Mouse (Mus musculus) CH12.LX (cell line): Measurements from ENCODE around the gene Setmar. TPM values are rescaled to one million over a fixed set of nuclear protein-coding genes. Genes with fewer than 3 reads are reported as not detected.

Source experiments
- DNase-seq: peaks from one replicate; pipeline ENCODE4 v3.0.0-alpha.2; 2013; ENCODE audit errors: extremely low read depth
- H3K27ac ChIP-seq: 2 replicates; pipeline ENCODE4 v1.5.1; 2012; ENCODE audit warnings: low read depth, mild to moderate bottlenecking, control low read depth, moderate library complexity; ENCODE audit not compliant: insufficient read depth
- H3K27me3 ChIP-seq: replicated peaks from 2 replicates; pipeline ENCODE3; 2012; ENCODE audit warnings: inconsistent platforms
- H3K36me3 ChIP-seq, 2 experiments: replicated peaks in 1 of 2; 2 replicates each; pipeline versions ENCODE3 to v1.6.1; 2012; ENCODE audit warnings: inconsistent platforms in 1 of 2, low read length in 1 of 2, mild to moderate bottlenecking in 1 of 2, mixed read lengths in 1 of 2, moderate library complexity in 1 of 2; ENCODE audit not compliant: control insufficient read depth in 1 of 2, insufficient read depth in 1 of 2
- H3K4me1 ChIP-seq, 2 experiments: 2 replicates each; pipeline ENCODE4 v1.6.1; 2012; ENCODE audit warnings: inconsistent platforms in 1 of 2, moderate library complexity in 1 of 2; ENCODE audit not compliant: insufficient read depth in 2 of 2, control insufficient read depth in 1 of 2
- H3K4me2 ChIP-seq: 2 replicates; pipeline ENCODE4 v1.6.1; 2012; ENCODE audit warnings: low read depth, mild to moderate bottlenecking, control low read depth; ENCODE audit not compliant: poor library complexity, insufficient read depth, severe bottlenecking
- H3K4me3 ChIP-seq, 3 experiments: fragments of 150-350 bp in 1 of 3; sonication (generic) in 1 of 3; replicated peaks in 1 of 3; 2 replicates each; pipeline versions ENCODE3 to v1.5.1; 2011 to 2012; ENCODE audit warnings: low read depth in 2 of 3, low read length in 2 of 3, mild to moderate bottlenecking in 2 of 3, moderate library complexity in 2 of 3, control low read depth in 1 of 3, improper control_type of control experiment in 1 of 3, inconsistent platforms in 1 of 3, mixed read lengths in 1 of 3; ENCODE audit not compliant: poor library complexity in 1 of 3
- H3K79me2 ChIP-seq: replicated peaks from 2 replicates; pipeline ENCODE4 v1.6.1; 2012; ENCODE audit warnings: mild to moderate bottlenecking, moderate library complexity; ENCODE audit not compliant: control insufficient read depth, poor library complexity, insufficient read depth, severe bottlenecking; ENCODE audit errors: extremely low read depth
- H3K9ac ChIP-seq: 2 replicates; pipeline ENCODE4 v1.6.1; 2012; ENCODE audit warnings: low read depth, mild to moderate bottlenecking, control low read depth, moderate library complexity; ENCODE audit not compliant: insufficient read depth
- H3K9me3 ChIP-seq: replicated peaks from 2 replicates; pipeline ENCODE3; 2012; ENCODE audit warnings: low read length, inconsistent platforms, mixed read lengths
- CHD1 ChIP-seq: IDR thresholded peaks from 2 replicates; pipeline ENCODE4 v1.6.1; 2012; ENCODE audit warnings: low read depth, low read length, improper control_type of control experiment, inconsistent platforms
- CHD2 ChIP-seq: IDR thresholded peaks from 2 replicates; pipeline ENCODE4 v1.6.1; 2011; ENCODE audit warnings: low read length, improper control_type of control experiment
- CTCF ChIP-seq, 2 experiments: IDR thresholded peaks in 1 of 2; conservative IDR thresholded peaks in 1 of 2; 2 replicates each; pipeline ENCODE4 v1.5.1; 2011 to 2012; ENCODE audit warnings: low read depth in 2 of 2, low read length in 2 of 2, improper control_type of control experiment in 1 of 2, inconsistent platforms in 1 of 2, mild to moderate bottlenecking in 1 of 2, moderate library complexity in 1 of 2
- ELF1 ChIP-seq: IDR thresholded peaks from 2 replicates; pipeline ENCODE4 v1.6.1; 2014; ENCODE audit warnings: low read depth, mild to moderate bottlenecking, inconsistent platforms, low read length, improper control_type of control experiment
- EP300 ChIP-seq: IDR thresholded peaks from 2 replicates; pipeline ENCODE4 v1.6.1; 2011; ENCODE audit warnings: low read length, improper control_type of control experiment
- ETS1 ChIP-seq: conservative IDR thresholded peaks from 2 replicates; pipeline ENCODE4 v1.6.1; 2012; ENCODE audit warnings: low read depth, mild to moderate bottlenecking, inconsistent platforms, low read length, improper control_type of control experiment, moderate library complexity
- GABPA ChIP-seq: IDR thresholded peaks from 2 replicates; pipeline ENCODE4 v1.6.1; 2012; ENCODE audit warnings: low read depth, low read length, improper control_type of control experiment, inconsistent platforms; ENCODE audit not compliant: insufficient replicate concordance
- IRF4 ChIP-seq: IDR thresholded peaks from 2 replicates; pipeline ENCODE4 v1.6.1; 2014; ENCODE audit warnings: low read depth, mild to moderate bottlenecking, inconsistent platforms, low read length, improper control_type of control experiment
- JUN ChIP-seq: IDR thresholded peaks from 2 replicates; pipeline ENCODE4 v1.6.1; 2011; ENCODE audit warnings: low read depth, mild to moderate bottlenecking, low read length, improper control_type of control experiment, moderate library complexity; ENCODE audit not compliant: insufficient read depth
- MAZ ChIP-seq: IDR thresholded peaks from 2 replicates; pipeline ENCODE4 v1.6.1; 2012; ENCODE audit warnings: low read depth, mild to moderate bottlenecking, inconsistent platforms, low read length, improper control_type of control experiment, moderate library complexity
- MEF2A ChIP-seq: IDR thresholded peaks from 2 replicates; pipeline ENCODE4 v1.6.1; 2014; ENCODE audit warnings: low read depth, mild to moderate bottlenecking, inconsistent platforms, low read length, improper control_type of control experiment, borderline replicate concordance
- MXI1 ChIP-seq: IDR thresholded peaks from 2 replicates; pipeline ENCODE4 v1.6.1; 2011; ENCODE audit warnings: mild to moderate bottlenecking, low read depth, low read length, improper control_type of control experiment
- MYC ChIP-seq: IDR thresholded peaks from 2 replicates; pipeline ENCODE4 v1.6.1; 2011; ENCODE audit warnings: low read depth, mild to moderate bottlenecking, improper control_type of control experiment, low read length
- NRF1 ChIP-seq: IDR thresholded peaks from 2 replicates; pipeline ENCODE4 v1.6.1; 2014; ENCODE audit warnings: low read depth, mild to moderate bottlenecking, inconsistent platforms, low read length, improper control_type of control experiment, moderate library complexity
- PAX5 ChIP-seq: IDR thresholded peaks from 2 replicates; pipeline ENCODE4 v1.6.1; 2012; ENCODE audit warnings: low read length, inconsistent platforms, mixed read lengths
- POLR2AphosphoS2 ChIP-seq: IDR thresholded peaks from 2 replicates; pipeline ENCODE4 v1.6.1; 2011; ENCODE audit warnings: low read depth, low read length, improper control_type of control experiment
- RAD21 ChIP-seq: IDR thresholded peaks from 2 replicates; pipeline ENCODE4 v1.6.1; 2011; ENCODE audit warnings: low read depth, mild to moderate bottlenecking, low read length, improper control_type of control experiment, moderate library complexity
- RCOR1 ChIP-seq: conservative IDR thresholded peaks from 2 replicates; pipeline ENCODE4 v1.6.1; 2012; ENCODE audit warnings: low read depth, mild to moderate bottlenecking, inconsistent platforms, low read length, improper control_type of control experiment
- SIN3A ChIP-seq: IDR thresholded peaks from 2 replicates; pipeline ENCODE4 v1.6.1; 2012; ENCODE audit warnings: low read length, improper control_type of control experiment, inconsistent platforms
- TBP ChIP-seq: conservative IDR thresholded peaks from 2 replicates; pipeline ENCODE4 v1.6.1; 2011; ENCODE audit warnings: low read depth, low read length, improper control_type of control experiment
- UBTF ChIP-seq: IDR thresholded peaks from 2 replicates; pipeline ENCODE4 v1.6.1; 2012; ENCODE audit warnings: low read depth, mild to moderate bottlenecking, inconsistent platforms, low read length, improper control_type of control experiment, moderate library complexity
- USF1 ChIP-seq: IDR thresholded peaks from 2 replicates; pipeline ENCODE4 v1.6.1; 2014; ENCODE audit warnings: low read depth, mild to moderate bottlenecking, inconsistent platforms, low read length, improper control_type of control experiment
- ZKSCAN1 ChIP-seq: IDR thresholded peaks from 2 replicates; pipeline ENCODE4 v1.6.1; 2012; ENCODE audit warnings: low read depth, inconsistent platforms, low read length, improper control_type of control experiment, borderline replicate concordance
- ZMIZ1 ChIP-seq: IDR thresholded peaks from 2 replicates; pipeline ENCODE4 v1.6.1; 2012; ENCODE audit warnings: low read depth, mild to moderate bottlenecking, inconsistent platforms, low read length, improper control_type of control experiment
- dilution Hi-C: fragments of 300-500 bp; cut with MboI; formaldehyde crosslinking; loops from 2 replicates; pipeline ENCODE4 v1.14.3; 2020; ENCODE audit warnings: low sequenced_read_pairs; ENCODE audit not compliant: extremely low pct_unique_long_range_greater_than_20kb, extremely low pct_ligation_motif_present
- in situ Hi-C: fragments of 300-500 bp; cut with MboI; formaldehyde crosslinking; loops from 3 replicates; pipeline ENCODE4 v1.14.3; 2019; ENCODE audit warnings: low sequenced_read_pairs, low pct_ligation_motif_present, low pct_unique_long_range_greater_than_20kb, mixed read lengths
- polyA plus RNA-seq: library from polyadenylated mRNA; unstranded; fragments of >175 nt; gene quantifications from 2 replicates; pipeline ENCODE4 v1.2.1, GENCODE M21; 2012; ENCODE audit warnings: low read depth; ENCODE audit not compliant: insufficient read length
- total RNA-seq, 2 experiments: library from RNA; depleted of rRNA; stranded (reverse); fragments of 300-350 nt in 1 of 2; fragments of >200 nt in 1 of 2; gene quantifications; 2 replicates each; pipeline ENCODE4 v1.2.3; 2012 to 2014

The Setmar gene
- total and polyA plus RNA-seq, 3 experiments = 1.2 to 3.5 (median 2.1) TPM

GRCm38 (mm10) chr6:108117881-108118280 is 53.0 kb downstream of the Setmar start:
- in situ Hi-C loops = no loop called here
- TF ChIP-seq ELF1 (no peak), TBP (no peak), POLR2AphosphoS2 (no peak), EP300 (no peak), JUN (no peak), CHD2 (no peak), NRF1 (no peak), MYC (no peak), ZKSCAN1 (no peak), MXI1 (no peak), UBTF (no peak), MAZ (no peak), SIN3A (no peak), CHD1 (no peak), CTCF (conservative IDR thresholded peaks at IDR 0.05 in 1 of 2, IDR thresholded peaks at IDR 0.05 in 1 of 2; ENCODE audit: low read depth in 2 of 2, low read length in 2 of 2) (no peak), RCOR1 (no peak), USF1 (no peak), PAX5 (no peak), MEF2A (no peak)
- TF ChIP-seq, all 38 proteins: peak for 0
- dilution Hi-C loops = no loop called here

DNA sequence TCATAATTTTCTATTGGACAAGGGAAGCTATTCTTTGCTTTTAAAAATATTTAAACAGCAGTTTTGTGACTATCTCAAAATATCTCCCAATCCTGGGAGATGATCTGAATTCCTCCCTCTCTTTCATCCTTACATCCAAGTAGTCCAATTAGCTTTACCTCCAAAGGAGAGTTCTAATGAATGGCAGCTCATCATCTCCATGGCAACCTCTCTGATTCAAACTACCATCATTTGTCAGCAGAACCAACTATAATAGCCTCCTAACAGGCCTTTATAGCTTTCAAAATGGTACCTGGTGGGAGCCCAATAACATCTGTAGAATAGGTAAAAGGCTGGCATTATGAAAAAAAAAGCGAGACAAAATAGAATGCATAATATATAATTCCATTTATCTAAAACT is 60.6 kb downstream of the Setmar start:
- Histone ChIP-seq H3K79me2 (no peaks in the 10 kb centered on the region), H3K4me3 (no peak overlapping the region), H3K27me3 (no peaks in the 10 kb centered on the region), H3K36me3 (peaks cover 0 to 7% of the 10 kb centered on the region in 2 experiments), H3K4me2 (no peak overlapping the region), H3K9me3 (peaks cover 2% of the 10 kb centered on the region), H3K9ac (no peak overlapping the region), H3K4me1 (peaks cover 0 to 11% of the 10 kb centered on the region in 2 experiments; a peak in 1 of 4 replicates), H3K27ac (no peak overlapping the region)
- no peak for DNase-seq
- in situ Hi-C loops = no loop called here
- TF ChIP-seq ZMIZ1 (no peak), POLR2AphosphoS2 (no peak), ZKSCAN1 (no peak), UBTF (no peak), ETS1 (no peak), MYC (no peak), RAD21 (no peak), PAX5 (no peak), IRF4 (no peak), GABPA (no peak)
- dilution Hi-C loops = no loop called here

More at GRCm38 (mm10) chr6:108117881-108118280, 53.0 kb downstream of the Setmar start:
- H3K9ac ChIP-seq = no peak overlapping the region
- H3K4me2 ChIP-seq = no peak overlapping the region
- H3K27ac ChIP-seq = no peak overlapping the region
- DNase-seq = no peak
- peaks cover 0 to 8% of the 10 kb centered on the region in 2 experiments for H3K36me3 ChIP-seq
- no peaks in the 10 kb centered on the region for H3K79me2 ChIP-seq
- no peak overlapping the region for H3K4me3 ChIP-seq
- H3K4me1 ChIP-seq = peaks cover 0 to 7% of the 10 kb centered on the region in 2 experiments; a peak in 1 of 4 replicates
- H3K27me3 ChIP-seq = no peaks in the 10 kb centered on the region
- H3K9me3 ChIP-seq = peaks cover 2% of the 10 kb centered on the region
